Mouse (Mus musculus) T-helper 17 cell (primary cell): ENCODE results near the gene Rita1.

Experiments
- in situ Hi-C, 2 experiments: fragments of 300-600 bp; cut with MboI, MseI; formaldehyde crosslinking; loops; 1 replicate in 1 of 2; 2 replicates in 1 of 2; pipeline ENCODE4 v1.15.1; 2025; ENCODE audit warnings: high pct_unique_total_duplicates in 2 of 2

The Rita1 gene

DNA sequence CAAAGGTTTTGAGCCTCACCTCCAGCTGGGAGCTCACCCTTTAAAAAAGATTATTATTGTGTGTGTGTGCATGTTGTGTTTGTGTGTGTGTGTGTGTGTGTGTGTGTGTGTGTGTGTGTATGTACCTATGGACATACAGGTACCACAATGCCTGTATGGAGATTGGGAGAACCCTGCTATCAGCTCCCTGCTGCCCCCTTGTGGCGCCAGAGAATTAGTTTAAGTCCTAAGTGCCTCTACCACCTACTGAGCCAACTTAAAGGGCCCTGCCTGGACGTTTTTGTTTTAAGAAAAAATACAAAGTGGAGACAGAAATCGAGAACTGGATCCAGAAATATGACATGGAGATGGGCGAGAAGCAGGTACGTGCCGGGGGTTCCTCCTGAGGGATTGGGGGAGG is 7.5 kb downstream of the Rita1 start:
- in situ Hi-C loops: loop anchor here in 1 of 2 experiments (5.0 kb wide), 1 partner anchor 98 kb away; no protein-coding TSS in a partner anchor

- in situ Hi-C loops: no loop called here
Observed at GRCm38 (mm10) chr5:120603515-120603914, 8.9 kb downstream of the Rita1 start.

GRCm38 (mm10) chr5:120602210-120602609 is 10.2 kb downstream of the Rita1 start:
- in situ Hi-C loops: no loop called here

- in situ Hi-C loops: no loop called here
Observed at GRCm38 (mm10) chr5:120600946-120601668, 11.3 kb downstream of the Rita1 start.

- in situ Hi-C loops: loop anchor here in 1 of 2 experiments (5.0 kb wide), 1 partner anchor 82 kb away; no protein-coding TSS in a partner anchor
Observed at GRCm38 (mm10) chr5:120599625-120600024, 12.8 kb downstream of the Rita1 start.

DNA sequence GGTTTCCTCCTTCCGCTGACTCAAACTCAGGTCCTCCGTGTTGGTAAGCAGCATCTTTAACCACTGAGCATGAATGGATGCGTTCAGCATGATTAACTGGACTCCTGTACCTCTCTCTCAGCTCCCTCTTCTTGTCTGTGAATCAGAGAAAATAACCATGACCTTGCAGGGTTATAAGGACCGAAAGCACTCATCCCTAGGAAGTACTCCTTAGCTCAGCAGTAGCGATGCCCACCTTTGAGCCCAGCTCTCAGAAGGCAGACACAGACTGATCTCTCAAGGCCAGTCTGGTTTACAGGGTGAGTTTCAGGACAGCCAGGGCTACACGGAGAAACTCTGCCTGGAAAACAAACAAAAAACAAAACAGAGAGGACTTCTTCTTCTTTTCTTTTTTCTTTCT is 17.9 kb downstream of the Rita1 start:
- in situ Hi-C loops: no loop called here

DNA sequence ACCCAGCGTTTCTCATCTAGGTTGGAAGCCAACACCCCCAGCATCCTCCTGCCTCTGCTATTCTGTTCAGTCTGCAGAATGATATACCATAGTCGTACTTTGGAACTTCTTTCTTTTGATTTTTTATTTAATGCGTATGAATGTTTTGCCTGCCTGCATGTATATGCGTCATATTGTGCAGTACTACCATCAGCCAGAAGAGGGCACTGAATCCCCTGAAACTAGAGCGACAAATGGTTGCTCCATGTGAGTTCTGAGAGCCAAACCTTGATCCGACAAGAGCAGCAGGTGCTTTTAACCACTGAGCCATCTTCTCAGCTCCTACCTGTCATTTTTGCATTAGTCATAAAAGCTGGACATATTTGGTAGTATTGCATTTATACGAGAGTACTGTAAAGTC is 20.2 kb downstream of the Rita1 start:
- in situ Hi-C loops: no loop called here

DNA sequence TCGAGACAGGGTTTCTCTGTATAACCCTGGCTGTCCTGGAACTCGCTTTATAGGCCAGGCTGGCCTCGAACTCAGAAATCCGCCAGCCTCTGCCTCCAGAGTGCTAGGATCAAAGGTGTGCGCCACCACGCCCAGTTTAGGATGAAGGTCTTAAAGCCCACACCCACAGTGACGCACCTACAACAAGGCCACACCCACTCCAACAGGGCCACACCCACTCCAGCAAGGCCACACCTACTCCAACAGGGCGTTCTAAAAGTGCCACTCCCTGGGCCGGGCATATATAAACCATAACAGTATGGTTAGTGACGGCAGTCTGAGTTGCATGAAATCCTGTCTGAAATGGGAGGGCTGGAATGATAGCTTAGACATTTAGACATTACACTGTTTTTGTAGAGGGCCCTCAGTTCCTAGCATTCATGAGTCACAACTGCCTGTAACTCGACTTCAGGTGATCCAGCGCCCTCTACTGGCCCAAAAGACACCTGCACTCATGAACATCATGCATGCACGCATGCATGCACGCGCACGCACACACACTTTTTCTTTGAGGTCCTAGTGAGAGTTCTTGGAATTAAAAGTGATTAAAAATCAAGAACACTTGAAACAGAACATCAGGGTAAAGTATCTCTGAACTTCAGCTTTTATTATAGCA is 21.9 kb downstream of the Rita1 start:
- in situ Hi-C loops: no loop called here

DNA sequence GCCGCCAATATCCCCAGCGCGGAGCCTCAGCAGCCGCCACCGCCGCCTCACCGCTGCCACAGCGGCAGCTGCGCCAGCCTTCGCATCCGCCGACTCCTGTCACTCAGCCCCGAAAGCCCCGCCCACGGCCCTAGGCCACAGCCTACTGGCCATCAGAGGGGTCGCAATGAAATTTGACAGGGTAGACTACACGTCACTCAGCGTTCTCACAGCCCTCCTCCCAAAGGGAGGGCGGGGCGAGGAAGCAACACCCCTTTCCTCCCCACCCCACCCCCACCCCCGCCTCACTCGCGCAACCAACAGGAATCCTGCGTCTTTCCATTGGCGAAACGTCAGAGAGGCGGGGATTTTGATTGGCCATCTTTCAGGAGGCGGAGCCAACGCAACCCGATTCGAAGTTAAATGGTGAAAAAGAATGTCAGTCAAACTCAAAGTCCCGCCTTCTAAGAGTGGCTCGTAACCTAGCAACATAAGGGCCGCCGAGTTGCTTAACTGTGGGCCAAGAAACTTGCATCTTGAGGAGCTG is 23.8 kb downstream of the Rita1 start, which contains the start of the genes Tpcn1 and Iqcd:
Gene Tpcn1 (minus strand): TSS at position 105 of the 526 bp plus-strand sequence.
Gene Iqcd (plus strand): TSS at position 448 of the 526 bp plus-strand sequence.
- in situ Hi-C loops: no loop called here

DNA sequence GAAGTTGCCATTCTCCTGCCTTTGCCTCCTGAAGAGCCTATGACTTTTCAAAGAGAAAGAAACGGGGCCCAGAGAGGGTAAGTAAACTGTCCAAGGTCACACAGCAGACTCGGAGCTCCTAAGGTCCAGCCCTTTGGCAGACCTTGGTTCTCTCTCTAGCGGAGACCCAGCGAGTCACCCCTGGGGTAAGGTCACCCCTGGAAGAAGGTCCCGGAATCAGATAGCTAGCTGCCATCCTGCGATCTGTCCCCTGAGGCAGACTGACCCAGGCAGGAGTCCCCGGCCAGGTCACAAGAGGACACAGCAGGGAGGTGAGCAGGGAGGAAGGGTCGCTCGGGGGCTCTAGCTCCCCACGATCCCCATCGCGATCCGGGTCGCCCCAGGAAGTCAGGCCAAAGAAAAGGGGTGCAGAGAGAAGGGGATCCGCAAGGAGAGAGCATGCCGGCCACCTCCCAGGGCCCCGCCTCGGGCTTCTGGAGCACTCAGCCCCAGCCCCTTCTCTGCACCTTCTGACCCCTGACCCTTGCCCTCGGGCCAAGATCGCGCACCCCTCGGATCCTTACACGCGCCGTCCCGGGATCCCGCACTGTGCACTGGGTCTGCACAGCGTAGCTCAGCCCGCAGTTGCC is 24.3 kb downstream of the Rita1 start:
- in situ Hi-C loops: no loop called here

- in situ Hi-C loops: no loop called here
Observed at GRCm38 (mm10) chr5:120587616-120587926, 24.8 kb downstream of the Rita1 start.

- in situ Hi-C loops: no loop called here
Observed at GRCm38 (mm10) chr5:120586741-120587615, 25.4 kb downstream of the Rita1 start.

GRCm38 (mm10) chr5:120584968-120585367 is 27.4 kb downstream of the Rita1 start:
- in situ Hi-C loops: no loop called here

GRCm38 (mm10) chr5:120583511-120583910 is 28.9 kb downstream of the Rita1 start:
- in situ Hi-C loops: no loop called here

DNA sequence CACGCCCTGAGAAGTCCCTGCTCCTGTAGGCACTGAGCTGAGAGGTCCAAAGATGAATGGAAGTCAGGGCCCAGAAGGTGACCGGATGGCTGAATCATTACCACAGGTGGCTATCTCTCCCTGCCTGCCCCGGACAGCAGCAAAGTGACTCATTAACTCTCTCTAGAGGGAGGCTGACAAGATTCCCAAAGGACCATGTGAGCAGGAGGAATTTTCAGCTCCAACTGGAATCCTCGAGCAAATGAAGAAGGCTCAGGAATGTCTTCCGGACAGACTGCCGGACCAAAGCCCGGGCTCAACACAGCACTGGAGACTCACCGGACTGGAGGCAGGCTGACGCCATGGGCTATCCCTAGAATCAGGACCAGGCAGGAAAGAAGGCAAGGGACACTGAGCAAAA is 30.4 kb downstream of the Rita1 start:
- in situ Hi-C loops: no loop called here

GRCm38 (mm10) chr5:120579898-120580626 is 32.3 kb downstream of the Rita1 start:
- in situ Hi-C loops: no loop called here

DNA sequence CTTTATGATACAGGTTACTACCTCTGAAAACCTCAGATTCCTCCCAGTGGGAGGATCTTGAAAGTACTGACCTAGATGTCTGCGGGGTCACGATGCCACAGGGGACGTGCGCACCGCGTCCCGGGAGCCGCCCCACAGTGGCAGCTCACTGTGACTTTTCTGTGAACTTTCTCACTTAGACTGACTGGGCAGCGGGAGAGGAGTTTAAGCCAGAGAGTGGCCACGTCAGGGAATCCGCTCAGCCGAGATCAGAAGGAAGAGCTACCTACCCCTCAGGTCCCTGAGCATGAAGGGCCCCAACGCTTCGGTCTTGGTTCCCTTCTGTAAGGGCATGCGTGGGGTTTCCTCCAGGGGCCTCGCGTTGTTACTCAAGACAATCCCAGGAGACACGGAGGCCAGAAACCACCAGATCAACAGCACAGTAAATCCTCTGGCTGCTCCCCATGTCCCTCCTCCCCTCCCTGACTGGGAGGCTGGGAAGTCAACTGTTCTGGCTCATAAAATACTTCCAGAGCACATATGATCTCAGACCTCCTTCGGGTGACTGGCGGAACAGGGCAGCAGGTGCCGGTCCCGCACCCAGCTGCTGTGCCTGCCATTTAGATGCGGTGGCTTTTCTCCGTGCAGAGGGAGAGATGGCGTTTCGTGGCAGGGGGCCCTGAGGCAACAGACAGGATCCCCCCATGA is 33.0 kb downstream of the Rita1 start:
- in situ Hi-C loops: no loop called here

- in situ Hi-C loops: no loop called here
Observed at GRCm38 (mm10) chr5:120578504-120579081, 33.8 kb downstream of the Rita1 start.

GRCm38 (mm10) chr5:120577935-120578441 is 34.4 kb downstream of the Rita1 start:
- in situ Hi-C loops: no loop called here
